Mouse (Mus musculus): ENCODE measurements around the gene Syn3. TPM values are rescaled to one million over a fixed set of nuclear protein-coding genes. Genes with fewer than 3 reads are reported as not detected.

Gene Syn3
- total RNA-seq, 1 experiment from 2014 or later: 3.4 TPM

GRCm38 (mm10) chr10:86091919-86092318 lies 406.8 kb downstream of the Syn3 start:
- peak; percentile 18 for DNase-seq

GRCm38 (mm10) chr10:86079921-86080320 lies 418.8 kb downstream of the Syn3 start:
- no peak for DNase-seq

GRCm38 (mm10) chr10:86078761-86079160 lies 419.9 kb downstream of the Syn3 start:
- no peak for DNase-seq

GRCm38 (mm10) chr10:86077272-86077671 lies 421.4 kb downstream of the Syn3 start:
- no peak for DNase-seq

GRCm38 (mm10) chr10:86074971-86075711 lies 423.6 kb downstream of the Syn3 start:
- no peak for DNase-seq

- no peak for DNase-seq
These were observed 424.6 kb downstream of the Syn3 start for GRCm38 (mm10) chr10:86074134-86074533.

GRCm38 (mm10) chr10:86070751-86071150 lies 427.9 kb downstream of the Syn3 start:
- no peak for DNase-seq

GRCm38 (mm10) chr10:86069341-86069740 lies 429.4 kb downstream of the Syn3 start:
- no peak for DNase-seq

GRCm38 (mm10) chr10:86067911-86068310 lies 430.8 kb downstream of the Syn3 start:
- DNase-seq: no peak

- no peak for DNase-seq
These were observed 432.0 kb downstream of the Syn3 start for GRCm38 (mm10) chr10:86066651-86067050.

GRCm38 (mm10) chr10:86065661-86066060 lies 433.0 kb downstream of the Syn3 start:
- DNase-seq: no peak

- DNase-seq: peak; percentile 58
These were observed 433.8 kb downstream of the Syn3 start for GRCm38 (mm10) chr10:86064937-86065336.

- no peak for DNase-seq
These were observed 435.7 kb downstream of the Syn3 start for GRCm38 (mm10) chr10:86063018-86063384.

- no peak for DNase-seq
These were observed 436.3 kb downstream of the Syn3 start for GRCm38 (mm10) chr10:86062261-86063017.

- no peak for DNase-seq
These were observed 438.4 kb downstream of the Syn3 start for GRCm38 (mm10) chr10:86060267-86060666.

GRCm38 (mm10) chr10:86057712-86058111 lies 441.0 kb downstream of the Syn3 start:
- no peak for DNase-seq

- DNase-seq: no peak
These were observed 441.4 kb downstream of the Syn3 start for GRCm38 (mm10) chr10:86057286-86057685.

- DNase-seq: no peak
These were observed 442.3 kb downstream of the Syn3 start for GRCm38 (mm10) chr10:86056297-86056903.

- no peak for DNase-seq
These were observed 445.7 kb downstream of the Syn3 start for GRCm38 (mm10) chr10:86052818-86053522.

- no peak for DNase-seq
These were observed 448.2 kb downstream of the Syn3 start for GRCm38 (mm10) chr10:86050522-86050921.

GRCm38 (mm10) chr10:86047786-86048185 lies 450.9 kb downstream of the Syn3 start:
- no peak for DNase-seq

- DNase-seq: no peak
These were observed 452.3 kb downstream of the Syn3 start for GRCm38 (mm10) chr10:86046371-86046770.

- DNase-seq: no peak
These were observed 454.6 kb downstream of the Syn3 start for GRCm38 (mm10) chr10:86044066-86044465.

All from adrenal gland, postnatal 25 days (tissue).